Mouse (Mus musculus): ENCODE measurements at regions not wholly inside any gene's neighbourhood (a gene's known extent, or its start where the extent isn't known, plus 50 kb on each side); places are given as distances from the start of the nearest gene placed in this dataset.

GRCm38 (mm10) chr11:23170813-23171212, 85.0 kb upstream of the Xpo1 start:
- DNase-seq (ENCODE audit: low read depth, low spot score), result no peak

- no peak for DNase-seq (ENCODE audit: low read depth, low spot score)
These were observed 84.1 kb upstream of the Xpo1 start for GRCm38 (mm10) chr11:23171760-23172159.

GRCm38 (mm10) chr11:23181647-23182046, 74.2 kb upstream of the Xpo1 start:
- no peak for DNase-seq (ENCODE audit: low read depth, low spot score)

- no peak for DNase-seq (ENCODE audit: low read depth, low spot score)
These were observed 70.6 kb upstream of the Xpo1 start for GRCm38 (mm10) chr11:23185211-23185610.

- DNase-seq (ENCODE audit: low read depth, low spot score), result no peak
These were observed 54.0 kb upstream of the Xpo1 start for GRCm38 (mm10) chr11:23201701-23202449.

GRCm38 (mm10) chr11:23203566-23203965, 52.3 kb upstream of the Xpo1 start:
- no peak for DNase-seq (ENCODE audit: low read depth, low spot score)

- DNase-seq (ENCODE audit: low read depth, low spot score), result no peak
These were observed 51.8 kb upstream of the Xpo1 start for GRCm38 (mm10) chr11:23204041-23204440.
